Mouse (Mus musculus) G1E (cell line): ENCODE data around the gene Rnps1. TPM values are rescaled to one million over a fixed set of nuclear protein-coding genes. Genes with fewer than 3 reads are reported as not detected.
"Not testable (repeated sequence)": the region's sequence is repeated elsewhere in the genome, so short reads cannot be mapped to it uniquely, and the experiment has no call there.

ENCODE experiments used
- ATAC-seq: 2 replicates; pipeline ENCODE4 v1.8.0; 2016; ENCODE audit warnings: mild to moderate bottlenecking; ENCODE audit not compliant: insufficient number of reproducible peaks, poor library complexity, low FRiP score, severe bottlenecking; ENCODE audit errors: extremely low read depth
- DNase-seq: peaks from one replicate; pipeline ENCODE4 v3.0.0; 2012; ENCODE audit warnings: low spot score
- H3K27me3 ChIP-seq: 2 replicates; pipeline ENCODE4 v1.6.1; 2012; ENCODE audit warnings: mild to moderate bottlenecking, low read length, inconsistent platforms; ENCODE audit not compliant: insufficient read depth
- H3K36me3 ChIP-seq: replicated peaks from 2 replicates; pipeline ENCODE3; 2012; ENCODE audit warnings: mild to moderate bottlenecking, inconsistent platforms
- H3K4me1 ChIP-seq: 2 replicates; pipeline ENCODE4 v1.6.1; 2012; ENCODE audit warnings: low read depth, low read length, inconsistent platforms, mixed read lengths; ENCODE audit not compliant: insufficient read depth
- H3K4me3 ChIP-seq: 2 replicates; pipeline ENCODE4 v1.5.1; 2012; ENCODE audit warnings: low read depth, mild to moderate bottlenecking, inconsistent platforms, low read length, moderate library complexity, mixed read lengths
- H3K9me3 ChIP-seq: replicated peaks from 2 replicates; pipeline ENCODE4 v1.6.1; 2012; ENCODE audit warnings: inconsistent platforms
- CTCF ChIP-seq: IDR thresholded peaks from 2 replicates; pipeline ENCODE4 v1.5.1; 2012; ENCODE audit warnings: low read depth, low read length, inconsistent platforms, mixed read lengths
- GATA1 ChIP-seq: IDR thresholded peaks from 2 replicates; pipeline ENCODE4 v1.6.1; 2012; ENCODE audit warnings: borderline replicate concordance, low read length, inconsistent platforms, mixed read lengths
- GATA2 ChIP-seq: IDR thresholded peaks from 2 replicates; pipeline ENCODE4 v1.6.1; 2012; ENCODE audit warnings: low read depth, low read length, inconsistent platforms, borderline replicate concordance
- POLR2AphosphoS5 ChIP-seq: IDR thresholded peaks from 2 replicates; pipeline ENCODE4 v1.6.1; 2012; ENCODE audit warnings: low read depth, low read length, inconsistent platforms; ENCODE audit not compliant: insufficient replicate concordance
- TAL1 ChIP-seq: conservative IDR thresholded peaks from 2 replicates; pipeline ENCODE4 v1.6.1; 2012; ENCODE audit warnings: low read depth, low read length, inconsistent platforms, mixed read lengths
- polyA plus RNA-seq: library from polyadenylated mRNA; stranded (reverse); fragments of >175 nt; gene quantifications from 2 replicates; pipeline ENCODE4 v1.2.3, GENCODE M21; 2012
- total RNA-seq, 2 experiments: library from RNA; stranded (forward) in 1 of 2; stranded (reverse) in 1 of 2; fragments of 200-1000 nt in 1 of 2; fragments of >200 nt in 1 of 2; fragmentation: Nextera tagmentation in 1 of 2; gene quantifications; 2 replicates each; pipeline ENCODE4 v1.2.3; 2014 to 2017

The Rnps1 gene
- total and polyA plus RNA-seq, 3 experiments, result 121 to 428 (median 152) TPM

DNA sequence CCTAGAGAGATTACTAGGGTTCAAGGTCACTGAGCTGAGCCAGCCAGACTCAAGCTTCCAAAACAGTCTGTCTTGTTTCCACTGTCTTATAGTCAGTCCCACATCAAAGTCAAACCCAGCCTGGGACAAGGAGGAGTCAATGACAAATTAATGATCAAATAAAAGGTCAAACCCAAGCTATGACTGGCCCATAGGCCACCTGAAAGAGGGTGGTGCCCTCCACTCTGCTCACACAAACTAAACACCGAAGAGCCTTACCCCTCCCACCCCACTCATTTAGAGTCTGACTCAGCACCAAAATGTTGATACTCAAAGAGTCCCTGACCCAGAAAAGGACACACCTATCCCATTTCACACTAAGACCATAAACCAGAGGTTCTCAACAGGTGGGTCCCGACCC is 39.0 kb downstream of the Rnps1 start:
- H3K27me3 ChIP-seq, result no peaks in the 10 kb centered on the region
- no peak for DNase-seq
- no peak for ATAC-seq
- no peak overlapping the region; the same call in 1 of the 2 replicates for H3K4me3 ChIP-seq
- no peaks in the 10 kb centered on the region for H3K9me3 ChIP-seq
- H3K4me1 ChIP-seq, result peaks cover 32% of the 10 kb centered on the region
- H3K36me3 ChIP-seq, result peaks cover 49% of the 10 kb centered on the region
- no peak for TF ChIP-seq CTCF
- TF ChIP-seq GATA1, result no peak
- TF ChIP-seq TAL1, result no peak
- TF ChIP-seq GATA2, result no peak
- TF ChIP-seq POLR2AphosphoS5, result no peak

DNA sequence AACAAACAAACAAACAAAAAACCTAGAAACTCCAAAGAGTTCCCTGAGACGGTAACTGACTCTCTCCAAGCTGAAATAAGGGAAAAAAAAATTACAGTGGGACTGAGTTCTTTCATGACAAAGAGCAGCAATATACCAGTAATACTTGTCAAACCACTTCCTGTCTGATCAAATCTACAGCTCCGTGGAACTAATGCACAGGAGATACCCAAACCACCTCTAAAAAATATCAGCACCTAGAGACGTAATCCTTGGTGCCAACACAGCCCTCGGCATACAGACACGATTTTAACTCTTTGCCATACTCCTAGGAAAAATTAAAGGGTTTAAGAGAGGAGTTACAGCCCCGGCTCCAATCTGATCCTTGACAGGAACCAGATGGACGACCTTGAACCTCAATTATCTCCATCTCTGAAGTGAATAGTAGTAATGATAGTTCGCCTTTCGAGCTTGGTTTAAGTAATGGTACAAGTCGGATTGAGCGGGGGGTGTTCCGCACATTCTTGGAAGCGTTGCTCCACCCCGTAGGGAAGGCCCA is 39.9 kb downstream of the Rnps1 start:
- Histone ChIP-seq H3K4me1 (peaks cover 32% of the 10 kb centered on the region), H3K36me3 (peaks cover 44% of the 10 kb centered on the region), H3K27me3 (no peaks in the 10 kb centered on the region), H3K4me3 (peak overlapping the region; percentile 76), H3K9me3 (no peaks in the 10 kb centered on the region)
- TF ChIP-seq POLR2AphosphoS5, result no peak
- DNase-seq (no peak), ATAC-seq (no peak)

DNA sequence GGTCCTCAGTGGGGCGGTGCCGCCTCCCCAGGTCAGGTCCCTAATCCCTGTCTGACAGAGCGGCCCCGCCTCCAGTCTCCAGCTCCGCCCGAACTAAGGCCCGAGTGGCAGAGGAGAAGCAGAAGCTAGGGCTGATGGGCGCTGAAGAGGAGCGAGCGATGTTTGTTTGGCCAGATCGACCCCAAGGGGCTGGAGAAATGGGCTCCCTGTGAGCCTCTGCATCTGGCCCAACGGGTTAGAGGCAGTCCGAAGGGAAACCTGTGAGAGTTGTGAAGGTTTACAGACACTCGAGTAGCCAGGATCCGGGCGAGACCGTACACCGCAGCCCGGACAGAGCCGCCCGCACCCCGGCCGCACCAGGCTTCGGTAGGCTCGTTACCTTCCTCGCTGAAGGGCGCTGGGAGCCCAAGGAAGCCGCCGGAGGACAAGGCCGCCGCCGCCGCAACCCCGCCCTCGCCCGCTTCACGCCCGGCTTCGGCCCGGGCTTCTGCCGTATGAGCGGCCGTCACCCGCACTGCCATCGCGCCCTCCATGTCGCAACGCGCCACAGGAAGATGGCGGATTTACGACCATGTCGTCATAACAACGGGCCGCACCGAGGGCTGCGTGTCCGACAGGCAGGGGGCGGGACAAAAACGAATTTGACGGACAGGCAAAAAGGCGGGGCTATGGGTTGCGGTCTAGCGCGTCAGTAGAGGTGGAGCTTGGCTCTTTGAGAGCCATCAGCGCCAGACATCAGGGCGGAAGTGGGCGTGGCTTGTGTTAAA is 40.6 kb downstream of the Rnps1 start:
- Histone ChIP-seq H3K9me3 (no peaks in the 10 kb centered on the region), H3K27me3 (no peaks in the 10 kb centered on the region), H3K4me3 (peak overlapping the region; percentile 76), H3K4me1 (peaks cover 32% of the 10 kb centered on the region), H3K36me3 (peaks cover 40% of the 10 kb centered on the region)
- no peak for TF ChIP-seq GATA2
- TF ChIP-seq CTCF, result no peak
- TF ChIP-seq GATA1, result no peak
- no peak for TF ChIP-seq TAL1
- ATAC-seq (peak; percentile 98), DNase-seq (peak; percentile 92)

DNA sequence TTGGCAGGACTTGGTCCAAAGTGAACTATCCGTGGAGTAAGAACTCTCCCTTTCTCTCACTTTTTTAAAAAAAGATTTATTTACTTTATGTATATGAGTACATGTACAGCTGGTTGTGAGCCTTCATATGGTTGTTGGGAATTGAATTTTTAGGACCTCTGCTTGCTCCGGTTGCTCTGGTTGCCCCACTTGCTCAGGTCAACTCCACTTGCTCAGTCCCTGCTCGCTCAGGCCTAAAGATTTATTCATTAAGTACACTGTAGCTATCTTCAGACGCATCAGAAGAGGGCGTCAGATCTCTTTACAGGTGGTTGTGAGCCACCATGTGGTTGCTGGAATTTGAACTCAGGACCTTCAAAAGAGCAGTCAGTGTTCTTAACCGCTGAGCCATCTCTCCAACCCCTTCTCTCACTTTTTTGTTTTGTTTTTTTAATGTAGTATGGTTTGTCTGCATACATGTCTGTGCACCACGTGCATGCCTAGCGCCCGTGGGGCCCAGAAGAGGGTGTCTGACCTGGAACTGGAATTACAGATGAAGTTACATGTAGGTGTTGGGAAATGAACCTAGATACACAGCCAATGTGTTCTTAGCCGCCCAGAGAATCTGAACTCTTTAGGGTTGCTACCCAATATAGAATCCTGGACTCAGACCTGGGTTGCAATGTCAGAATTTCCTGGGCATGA is 41.3 kb downstream of the Rnps1 start:
- not testable (repeated sequence) for ATAC-seq, H3K27me3 ChIP-seq, H3K9me3 ChIP-seq, DNase-seq
- Histone ChIP-seq H3K4me3 (peak overlapping the region; percentile 76; the same call in 1 of the 2 replicates), H3K36me3 (peaks cover 32% of the 10 kb centered on the region), H3K4me1 (peaks cover 32% of the 10 kb centered on the region)

DNA sequence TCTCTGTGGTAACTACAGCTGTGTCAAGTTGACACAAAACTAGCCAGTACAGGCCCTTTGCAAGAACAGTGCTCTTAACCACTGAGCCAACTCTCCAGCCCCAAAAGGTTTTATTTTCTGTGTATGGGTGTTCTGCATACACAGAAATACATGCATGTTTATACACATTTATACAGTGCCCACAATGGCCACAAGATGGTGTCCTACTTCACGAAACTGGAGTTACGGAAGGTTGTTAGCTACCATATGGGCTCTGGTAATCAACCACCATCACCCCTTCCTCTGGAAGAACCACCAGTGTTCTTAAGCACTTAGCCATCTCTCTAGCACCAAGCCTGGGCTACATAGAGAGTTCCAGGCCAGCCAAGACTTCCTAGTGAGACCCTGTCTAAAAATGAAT is 47.2 kb downstream of the Rnps1 start:
- H3K4me3 ChIP-seq, result no peak overlapping the region
- no peaks in the 10 kb centered on the region for H3K27me3 ChIP-seq
- no peak for DNase-seq
- TF ChIP-seq CTCF, result peak; percentile 28
- no peak for TF ChIP-seq GATA1
- no peak for TF ChIP-seq GATA2
- H3K4me1 ChIP-seq, result peaks cover 19% of the 10 kb centered on the region
- peaks cover 36% of the 10 kb centered on the region for H3K36me3 ChIP-seq
- ATAC-seq, result no peak
- no peaks in the 10 kb centered on the region for H3K9me3 ChIP-seq

DNA sequence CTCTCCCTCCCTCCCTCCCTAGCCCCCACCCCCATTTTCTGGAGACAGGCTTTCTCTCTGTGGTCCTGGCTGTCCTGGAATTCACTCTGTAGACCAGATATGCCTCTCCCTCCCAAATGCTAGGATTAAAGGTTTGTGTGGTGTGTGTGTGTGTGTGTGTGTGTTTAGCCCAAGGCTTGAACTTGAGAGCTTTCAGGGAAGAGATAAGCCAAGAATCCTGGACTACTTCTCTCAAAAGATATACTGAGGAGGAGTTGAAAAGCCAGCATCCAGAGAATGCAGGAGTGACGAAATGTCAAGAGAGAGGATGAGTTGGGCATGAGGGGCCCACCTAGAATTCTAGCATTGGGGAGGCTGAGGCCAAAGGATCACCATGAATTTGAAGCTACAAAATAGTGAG is 48.6 kb downstream of the Rnps1 start:
- H3K27me3 ChIP-seq, result no peaks in the 10 kb centered on the region
- H3K36me3 ChIP-seq, result peaks cover 39% of the 10 kb centered on the region
- peaks cover 19% of the 10 kb centered on the region for H3K4me1 ChIP-seq
- no peak overlapping the region for H3K4me3 ChIP-seq
- no peaks in the 10 kb centered on the region for H3K9me3 ChIP-seq
- no peak for DNase-seq
- TF ChIP-seq TAL1, result no peak
- no peak for TF ChIP-seq GATA1
- TF ChIP-seq GATA2, result no peak
- no peak for TF ChIP-seq POLR2AphosphoS5
- TF ChIP-seq CTCF, result no peak
- no peak for ATAC-seq
